Mouse (Mus musculus): ENCODE measurements at regions not wholly inside any gene's neighbourhood (a gene's known extent, or its start where the extent isn't known, plus 50 kb on each side); places are given as distances from the start of the nearest gene placed in this dataset.

GRCm38 (mm10) chr14:99586029-99586428 lies 287.5 kb downstream of the Klf5 start:
- TF ChIP-seq CTCF (IDR thresholded peaks at IDR 0.05; ENCODE audit: insufficient read depth, low read length) = no peak
- TF ChIP-seq POLR2A (IDR thresholded peaks at IDR 0.05; ENCODE audit: borderline replicate concordance, extremely low read depth, low read depth, low read length) = no peak

Measured in lung, adult 2 months (tissue).